Mouse (Mus musculus): ENCODE measurements around the gene Mrpl34. TPM values are rescaled to one million over a fixed set of nuclear protein-coding genes. Genes with fewer than 3 reads are reported as not detected.
"Not testable (repeated sequence)": the region's sequence is repeated elsewhere in the genome, so short reads cannot be mapped to it uniquely, and the experiment has no call there.

Gene Mrpl34
- total RNA-seq (2021), result 10 to 100 TPM; 66.7 to 67.1 TPM
- long read RNA-seq, experiment 1, transcript Mrpl34-201 (2 exons, 607 nt), result major isoform, 99 of 102 reads
- long read RNA-seq, experiment 1, partial matches to known transcripts, result 1 of 102 reads
- long read RNA-seq, experiment 1, other reads (novel, unspliced or antisense), result 2 of 102 reads
- long read RNA-seq, experiment 2, transcript Mrpl34-201 (2 exons, 607 nt), result major isoform, 149 of 156 reads
- long read RNA-seq, experiment 2, partial matches to known transcripts, result 7 of 156 reads
- long read RNA-seq, experiment 2, other reads (novel, unspliced or antisense), result 0 of 156 reads

DNA sequence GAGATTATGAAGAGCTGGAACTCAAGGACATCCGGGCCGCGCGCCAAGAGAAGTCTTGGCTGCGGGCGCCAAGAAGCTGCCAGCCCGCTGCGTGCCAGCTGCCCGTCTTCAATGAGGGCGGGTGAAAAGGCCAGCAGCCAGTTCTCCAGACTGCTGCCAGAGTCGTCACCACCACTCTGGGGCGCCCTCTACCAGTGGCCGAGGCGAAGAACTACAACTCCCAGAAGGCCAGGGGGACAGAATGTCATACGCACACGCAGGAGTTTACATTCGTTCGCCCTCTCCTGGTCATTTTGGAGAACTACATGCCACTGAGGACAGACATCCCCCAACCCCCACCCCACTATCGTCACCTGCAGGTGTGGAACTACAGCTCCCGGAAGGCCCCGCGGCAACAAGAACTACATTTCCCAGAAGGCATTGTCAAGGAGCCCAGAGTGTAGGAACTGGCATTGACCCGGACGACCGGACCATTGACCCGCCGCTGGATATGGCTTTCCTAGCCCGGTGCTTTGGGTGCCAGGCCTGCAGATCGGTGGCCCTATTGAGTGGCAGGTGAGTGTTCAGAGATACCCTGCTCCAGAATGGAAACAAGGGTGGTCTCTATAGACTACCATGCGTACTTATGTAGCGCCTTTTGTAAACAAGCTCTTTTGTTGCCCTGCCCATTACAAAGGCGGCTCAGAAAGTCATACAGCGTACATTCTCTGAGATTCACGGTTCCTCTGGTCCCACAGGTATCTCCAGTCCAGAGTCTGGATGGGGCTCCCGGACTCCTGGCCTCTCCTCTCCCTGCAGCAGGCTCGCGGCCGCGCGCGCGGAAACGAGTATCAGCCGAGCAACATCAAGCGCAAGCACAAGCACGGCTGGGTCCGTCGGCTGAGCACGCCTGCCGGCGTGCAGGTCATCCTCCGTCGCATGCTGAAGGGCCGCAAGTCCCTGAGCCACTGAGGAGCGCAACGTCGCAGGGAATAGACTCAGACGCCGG lies at the start of gene Mrpl34:
Gene Mrpl34 (plus strand): TSS at position 447 of the 988 bp plus-strand sequence.
- intact Hi-C loops (cut with DNase I), result no loop called here
- DNase-seq, result peak; percentile 95 to 97

DNA sequence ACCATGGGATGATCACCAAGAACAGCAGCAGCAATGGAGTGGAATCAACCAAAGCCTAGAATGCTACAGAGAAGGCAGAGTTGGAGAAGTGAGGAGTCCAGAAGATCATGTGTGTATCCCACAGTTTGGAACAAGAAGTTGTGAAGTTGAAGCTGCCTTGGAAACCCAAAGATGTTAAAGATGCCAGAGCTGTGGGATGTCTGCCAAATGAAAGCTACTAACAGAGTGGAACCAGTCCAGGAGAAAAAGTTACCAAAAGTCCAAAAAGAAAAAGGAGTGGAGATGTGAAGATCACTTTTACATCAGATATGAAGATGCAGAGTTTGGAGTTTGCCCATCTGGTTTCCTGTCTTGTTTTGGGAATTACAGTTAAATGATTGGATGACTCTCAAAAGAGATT lies 42.6 kb upstream of the Mrpl34 start:
- DNase-seq, result no peak
- intact Hi-C loops (cut with DNase I), result no loop called here

DNA sequence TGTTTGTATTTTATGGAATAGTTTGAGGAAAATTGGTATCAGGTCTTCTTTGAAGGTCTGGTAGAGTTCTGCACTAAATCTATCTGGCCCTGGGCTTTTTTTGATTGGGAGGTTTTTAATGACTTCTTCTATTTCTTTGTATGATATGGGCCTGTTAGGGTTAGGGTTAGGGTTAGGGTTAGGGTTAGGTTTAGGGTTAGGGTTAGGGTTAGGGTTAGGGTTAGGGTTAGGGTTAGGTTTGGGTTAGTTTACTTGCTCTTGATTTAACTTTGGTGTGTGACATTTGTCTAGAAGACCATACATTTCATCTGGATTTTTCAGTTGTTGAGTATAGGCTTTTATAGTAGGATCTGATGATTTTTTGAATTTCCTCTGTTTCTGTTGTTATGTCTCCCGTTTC lies 31.8 kb upstream of the Mrpl34 start:
- DNase-seq; intact Hi-C loops (cut with DNase I): not testable (repeated sequence)

DNA sequence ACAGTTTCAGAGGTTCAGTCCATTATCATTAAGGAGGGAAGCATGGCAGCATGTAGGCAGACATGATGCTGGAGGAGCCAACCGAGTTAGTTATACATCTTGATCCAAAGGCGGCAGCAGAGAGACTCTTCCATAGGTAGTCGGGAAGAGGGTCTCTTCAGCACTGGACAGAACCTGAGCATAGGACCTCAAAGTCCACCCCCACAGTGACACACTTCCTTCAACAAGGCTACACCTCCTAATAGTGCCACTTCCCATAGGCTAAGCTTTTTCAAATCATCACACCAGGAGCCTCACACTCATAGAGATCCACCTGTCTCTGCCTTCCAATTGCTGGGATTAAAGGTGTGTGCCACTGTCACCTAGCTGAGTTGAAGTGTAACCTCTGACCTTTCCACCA lies 27.7 kb upstream of the Mrpl34 start:
- DNase-seq, result no peak
- intact Hi-C loops (cut with DNase I), result no loop called here

DNA sequence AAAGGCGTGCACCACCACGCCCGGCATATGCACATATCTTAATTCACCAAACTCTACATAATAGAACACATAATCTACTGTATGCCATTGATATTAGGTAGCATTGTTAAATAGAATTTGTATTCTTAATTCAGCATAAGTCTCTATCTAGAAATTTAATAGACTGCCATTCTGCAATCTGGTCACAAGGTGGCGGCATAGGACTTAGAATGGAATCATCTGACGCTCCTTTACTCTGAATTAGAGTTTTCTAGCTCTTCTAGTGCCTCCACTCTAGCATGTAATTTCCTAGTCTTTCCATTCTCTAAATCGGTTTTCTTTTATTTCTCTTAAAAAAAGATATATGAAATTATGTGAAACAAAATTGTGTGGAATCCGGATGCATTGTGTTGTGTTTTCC lies 23.4 kb upstream of the Mrpl34 start:
- no peak for DNase-seq
- intact Hi-C loops (cut with DNase I), result loop anchor here (2.0 to 5.0 kb wide), 2 partner anchors 79 to 221 kb away; no protein-coding TSS in a partner anchor

DNA sequence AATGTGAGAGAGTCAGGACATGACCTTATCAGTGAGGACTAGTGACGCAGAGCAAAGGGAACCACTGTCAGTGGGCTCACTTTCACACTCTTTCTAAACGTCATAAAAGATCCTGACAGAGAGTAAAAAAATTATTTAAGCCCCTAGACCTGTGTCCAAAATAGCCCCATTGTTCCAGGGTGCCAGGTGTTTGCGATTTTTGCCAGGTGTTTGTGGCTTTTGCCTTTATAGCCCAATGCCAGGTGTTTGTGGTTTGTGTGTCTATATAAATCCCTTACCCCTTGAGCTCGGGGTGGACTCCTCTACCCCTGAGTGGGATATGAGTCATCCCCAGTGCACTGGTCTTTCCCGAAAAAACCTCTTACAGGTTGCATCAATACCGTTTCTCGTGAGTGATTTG lies 19.7 kb upstream of the Mrpl34 start:
- intact Hi-C loops (cut with DNase I), result no loop called here
- DNase-seq, result no peak

DNA sequence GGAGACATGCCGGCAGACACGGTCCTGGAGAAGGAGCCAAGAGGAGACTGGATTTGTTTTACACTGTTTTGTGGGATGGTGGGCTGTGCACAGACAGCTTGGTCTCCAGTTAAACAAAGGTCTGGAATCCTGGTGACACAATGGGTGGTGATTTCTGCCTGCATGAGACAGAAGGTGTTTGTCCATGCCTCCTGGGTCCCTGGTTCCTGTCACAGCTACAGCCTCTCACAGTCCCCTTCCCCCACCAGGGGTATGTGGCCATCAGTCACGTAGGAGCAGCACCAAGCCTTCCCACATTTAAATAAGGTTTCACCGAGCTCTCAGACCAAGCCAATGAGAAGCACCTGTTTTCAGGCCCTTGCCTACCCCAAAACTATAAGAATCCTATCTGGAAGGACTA lies 13.4 kb upstream of the Mrpl34 start:
- peak in 1 of 2 experiments; percentile 4 for DNase-seq
- intact Hi-C loops (cut with DNase I), result no loop called here

DNA sequence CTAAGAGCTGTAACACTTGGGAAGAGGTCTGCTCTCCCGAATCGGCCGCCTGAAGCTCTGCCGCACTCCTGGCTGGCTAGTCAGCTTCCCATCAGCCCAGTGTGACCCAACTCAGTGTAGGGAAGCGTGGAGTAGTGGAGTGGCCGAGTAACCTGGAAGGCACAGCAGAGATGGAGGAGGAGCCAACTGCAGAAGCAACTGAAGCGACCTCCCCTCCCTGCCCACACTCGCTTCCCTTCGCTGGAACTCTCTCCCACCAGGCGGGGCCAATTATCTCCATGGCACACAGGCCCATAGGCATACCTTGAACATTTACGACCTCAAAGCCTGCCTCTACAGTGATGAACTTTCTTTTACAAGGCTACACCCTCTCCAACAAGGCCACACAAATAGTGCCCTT lies 13.0 kb upstream of the Mrpl34 start:
- intact Hi-C loops (cut with DNase I), result no loop called here
- DNase-seq, result peak in 1 of 2 experiments; percentile 11

DNA sequence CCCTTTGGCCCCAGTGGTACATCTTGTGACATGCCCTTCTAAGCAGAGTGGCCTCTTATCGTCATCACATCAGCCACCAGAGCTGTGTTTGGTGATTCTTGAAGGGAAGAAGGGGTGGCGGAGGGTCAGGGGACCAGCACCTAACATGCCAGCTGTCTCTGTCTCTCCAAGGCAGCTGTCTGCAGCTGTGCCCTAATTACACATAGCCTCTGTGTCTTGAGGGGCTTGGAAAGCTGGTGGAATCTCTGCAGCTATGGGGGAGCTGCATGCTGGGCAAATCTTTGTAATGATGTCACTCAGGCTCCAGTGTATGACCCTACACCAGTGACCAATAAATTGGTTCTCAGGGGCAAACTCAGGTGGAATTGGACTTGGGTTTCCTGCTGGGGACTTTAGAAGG lies 12.1 kb upstream of the Mrpl34 start:
- DNase-seq, result peak in 1 of 2 experiments; percentile 7
- intact Hi-C loops (cut with DNase I), result no loop called here

DNA sequence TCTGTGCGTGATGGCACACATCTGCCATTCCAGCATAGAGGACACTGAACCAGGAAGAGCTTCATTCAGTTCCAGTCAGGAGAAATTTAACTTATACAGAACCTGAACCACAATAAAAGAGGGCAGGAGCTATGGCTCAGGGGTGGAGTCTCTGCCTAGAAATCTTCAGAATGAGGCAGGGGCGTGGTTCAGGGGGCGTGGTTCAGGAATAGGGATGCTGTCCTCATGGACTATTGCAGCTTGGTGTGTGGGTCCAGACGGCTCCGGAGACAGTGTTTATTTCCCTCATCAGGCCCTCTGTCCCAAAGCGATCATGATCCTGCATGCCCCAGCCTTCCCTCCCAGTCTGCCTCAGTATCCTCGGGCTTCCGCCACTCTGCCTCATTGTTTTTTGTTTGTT lies 10.1 kb upstream of the Mrpl34 start:
- no peak for DNase-seq
- intact Hi-C loops (cut with DNase I), result no loop called here

DNA sequence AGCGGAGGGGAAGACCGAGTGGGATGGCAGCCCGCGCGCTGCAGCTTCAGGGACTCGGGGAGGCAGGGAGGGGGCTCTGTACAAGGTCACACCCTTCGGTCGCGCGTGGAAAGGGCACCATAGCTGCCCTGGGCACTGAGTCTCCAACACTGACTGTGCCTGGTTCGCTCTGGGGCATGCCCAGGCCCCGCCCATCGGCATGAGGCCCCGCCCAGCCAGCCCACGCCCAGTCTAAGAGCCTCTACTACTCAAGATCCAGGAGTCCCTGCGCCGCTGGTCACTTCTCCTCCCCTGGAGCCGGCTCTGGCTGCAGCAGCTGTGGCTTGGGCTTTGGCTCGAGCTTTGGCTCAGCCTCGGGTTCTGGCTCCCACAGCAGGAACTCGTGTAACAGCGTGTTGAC lies 7.9 kb upstream of the Mrpl34 start:
- intact Hi-C loops (cut with DNase I), result no loop called here
- DNase-seq, result peak in 1 of 2 experiments; percentile 17

DNA sequence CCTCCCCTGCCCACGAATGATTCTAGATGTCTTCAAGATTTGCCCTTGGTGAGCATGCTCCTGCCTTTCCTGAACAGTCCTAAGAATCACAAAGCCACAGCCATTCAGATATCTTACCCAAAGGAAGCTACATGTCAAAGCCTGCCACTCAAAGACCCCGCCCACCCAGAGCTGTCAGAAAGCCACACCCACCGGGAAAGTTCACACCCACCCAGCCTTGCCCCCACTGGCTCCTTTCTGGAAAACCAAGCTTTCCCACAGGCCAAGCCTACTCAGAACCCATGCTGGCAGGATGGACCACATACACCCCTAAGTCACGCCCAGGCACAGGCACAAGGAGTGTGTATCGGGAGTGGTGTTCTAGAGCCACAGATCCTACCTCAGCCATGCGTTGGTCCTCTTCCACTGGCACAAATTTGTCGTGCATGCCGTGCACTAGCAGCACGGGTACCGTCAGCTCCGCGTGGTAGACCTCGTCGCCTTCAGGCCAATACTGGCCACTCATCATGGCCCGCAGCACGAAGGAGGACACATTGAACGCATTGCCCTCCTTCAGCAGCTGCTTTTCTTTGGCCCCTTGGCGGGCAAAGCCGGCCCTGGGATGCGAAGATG lies 7.0 kb upstream of the Mrpl34 start:
- DNase-seq, result peak in 1 of 2 experiments; percentile 10
- intact Hi-C loops (cut with DNase I), result no loop called here

DNA sequence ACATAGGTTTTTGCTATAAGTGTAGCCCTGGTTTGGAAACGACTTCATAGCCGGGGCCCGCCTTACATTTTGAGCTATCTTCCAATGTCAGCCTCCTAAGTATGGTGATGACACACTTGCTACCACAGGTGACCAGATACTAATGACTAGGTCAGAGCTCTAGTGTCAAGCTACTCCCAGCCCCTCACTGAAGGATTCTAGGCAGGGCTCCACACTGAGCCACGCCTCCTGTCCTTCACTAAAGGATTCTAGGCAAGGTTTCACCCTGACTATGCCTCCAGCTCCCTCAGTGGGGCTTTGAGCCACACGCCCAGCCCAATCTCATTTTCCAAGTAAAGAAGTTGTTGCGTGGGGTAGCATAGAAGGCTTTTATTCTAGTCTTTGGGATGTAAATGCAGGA lies 4.0 kb upstream of the Mrpl34 start:
- intact Hi-C loops (cut with DNase I), result no loop called here
- DNase-seq, result no peak

DNA sequence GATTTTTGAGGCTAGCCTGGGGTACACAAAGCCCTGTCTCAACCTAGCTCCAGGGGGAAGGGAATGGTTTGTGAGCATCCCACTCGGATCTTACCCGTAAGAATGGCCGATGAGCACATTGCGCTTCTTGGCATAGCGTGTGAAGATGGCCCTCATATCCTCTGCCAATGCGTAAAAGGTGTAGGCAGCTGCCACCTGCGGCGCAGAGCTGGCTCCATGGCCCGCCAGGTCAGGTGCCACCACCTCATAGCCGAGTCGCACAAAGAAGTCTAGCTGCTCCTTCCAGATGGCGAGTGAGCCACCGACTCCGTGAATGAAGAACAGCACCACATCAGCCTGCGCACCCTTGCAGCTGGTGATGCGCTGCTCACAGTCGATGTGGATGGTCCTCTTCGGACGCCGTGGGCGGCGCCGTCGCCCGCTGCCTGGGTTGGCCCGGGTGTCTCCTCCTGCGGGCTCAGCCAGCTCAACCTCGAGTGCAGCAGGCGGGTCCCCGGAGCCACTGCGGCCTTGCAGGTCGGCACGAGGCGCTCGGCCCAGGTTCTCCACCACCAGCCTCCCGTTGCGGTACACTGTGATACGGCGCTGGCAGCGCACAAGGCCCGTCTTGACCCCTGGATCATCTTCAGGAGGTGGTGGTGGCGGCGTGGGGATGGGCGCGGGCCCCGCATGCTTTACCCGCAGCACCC lies 3.5 kb upstream of the Mrpl34 start:
- DNase-seq, result no peak
- intact Hi-C loops (cut with DNase I), result no loop called here

DNA sequence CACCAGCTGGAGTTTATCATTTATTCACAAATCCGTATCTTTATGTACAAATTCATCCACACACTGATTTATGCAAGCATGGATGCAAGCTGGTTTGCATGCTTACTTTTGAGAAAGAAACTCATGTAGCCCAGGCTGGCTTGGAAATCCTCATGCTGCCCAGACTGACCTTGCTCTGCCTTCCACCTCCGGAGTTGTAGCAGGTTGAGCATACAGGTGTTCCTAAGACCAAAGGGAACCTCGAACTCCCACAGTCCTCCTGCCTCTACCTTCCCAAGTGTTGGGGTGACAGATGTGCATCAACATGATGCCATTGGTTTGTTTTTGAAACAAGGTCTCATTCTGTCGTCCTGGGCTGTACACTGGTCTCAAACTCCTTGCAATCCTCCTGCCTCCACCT lies 2.6 kb upstream of the Mrpl34 start:
- no peak for DNase-seq
- intact Hi-C loops (cut with DNase I), result no loop called here

DNA sequence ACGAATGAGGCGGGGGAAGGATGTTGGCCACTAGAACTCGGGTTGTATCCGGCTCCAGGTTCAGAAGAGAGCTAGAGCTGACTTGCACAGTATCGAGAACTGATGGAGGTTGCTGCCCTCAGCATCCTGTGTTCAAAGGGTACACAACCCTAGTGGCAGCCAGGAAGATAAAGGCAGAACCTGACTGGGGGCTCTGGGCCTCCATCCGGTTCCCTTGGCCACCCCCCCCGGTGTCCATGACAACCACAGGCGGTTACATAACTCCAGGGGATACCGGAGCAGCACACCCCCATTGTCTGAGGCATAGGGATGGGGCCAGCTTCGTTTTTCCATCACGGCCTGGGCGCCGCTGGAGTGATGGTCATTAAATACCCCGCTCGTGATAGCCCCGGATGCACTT lies 2.0 kb upstream of the Mrpl34 start:
- DNase-seq, result no peak
- intact Hi-C loops (cut with DNase I), result no loop called here

DNA sequence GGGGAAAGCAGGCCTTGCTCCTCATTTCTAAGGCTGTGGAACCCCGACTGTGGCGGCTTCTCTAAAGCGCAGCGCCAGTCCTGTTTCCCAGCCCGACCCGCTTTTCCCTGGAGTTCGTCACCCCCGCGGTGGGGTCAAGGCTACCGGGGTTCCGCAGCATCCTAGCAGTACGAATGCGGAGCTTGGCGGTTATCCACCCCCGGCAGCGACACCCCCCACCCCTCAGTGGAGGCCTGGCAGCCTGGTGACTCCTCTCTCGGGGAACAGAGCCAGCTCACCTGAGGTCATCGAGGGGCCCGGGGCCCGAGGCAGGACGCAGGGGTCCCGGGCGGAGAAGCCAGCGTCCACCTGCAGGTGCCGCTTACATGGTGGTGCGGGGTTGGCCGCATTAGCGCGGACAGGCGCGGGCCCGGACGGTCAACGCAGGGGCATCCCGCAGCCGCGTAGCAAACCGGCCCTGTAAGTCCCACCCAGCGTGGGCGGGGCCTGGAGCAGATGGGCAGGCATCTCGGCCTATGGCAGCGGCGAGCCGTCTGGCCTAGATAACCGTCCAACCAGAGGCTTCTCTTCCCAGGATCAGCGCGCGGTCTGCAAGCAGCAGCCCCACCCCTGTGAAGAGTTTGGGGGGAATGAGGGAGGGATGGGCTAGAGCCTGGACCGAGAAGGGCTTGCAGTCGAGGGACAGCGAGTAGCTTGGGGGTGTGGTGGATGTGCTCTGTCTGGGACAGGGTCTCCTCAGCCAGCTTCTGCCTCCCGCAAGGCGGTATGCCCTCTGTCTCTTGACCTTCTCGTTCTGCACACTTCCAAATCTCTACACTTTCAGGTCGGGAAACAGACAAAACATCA lies 1.3 kb upstream of the Mrpl34 start, which contains the start of gene Abhd8:
Gene Abhd8 (minus strand): TSS at position 468 of the 846 bp plus-strand sequence.
- intact Hi-C loops (cut with DNase I), result no loop called here
- DNase-seq, result peak; percentile 96 to 99

DNA sequence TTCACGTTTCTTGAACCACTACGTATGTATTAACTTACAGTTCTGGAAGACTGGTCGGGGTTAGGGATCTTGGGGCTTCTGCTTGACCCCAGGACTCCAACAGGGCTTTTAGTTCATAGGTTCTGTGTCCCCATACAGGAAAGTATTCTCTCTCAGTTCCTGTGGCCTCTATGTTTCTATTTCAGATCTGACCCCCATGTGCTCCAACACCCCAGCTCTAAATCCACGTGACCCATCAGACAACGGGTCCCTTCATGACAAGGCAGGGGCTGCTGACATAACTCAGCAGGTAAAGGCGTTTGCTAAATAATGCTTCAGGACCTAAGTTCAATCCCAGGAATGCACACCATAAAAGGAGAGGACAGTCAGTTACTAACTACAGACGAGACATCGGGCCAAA lies 974 bp downstream of the Mrpl34 start:
- DNase-seq, result no peak
- intact Hi-C loops (cut with DNase I), result no loop called here

DNA sequence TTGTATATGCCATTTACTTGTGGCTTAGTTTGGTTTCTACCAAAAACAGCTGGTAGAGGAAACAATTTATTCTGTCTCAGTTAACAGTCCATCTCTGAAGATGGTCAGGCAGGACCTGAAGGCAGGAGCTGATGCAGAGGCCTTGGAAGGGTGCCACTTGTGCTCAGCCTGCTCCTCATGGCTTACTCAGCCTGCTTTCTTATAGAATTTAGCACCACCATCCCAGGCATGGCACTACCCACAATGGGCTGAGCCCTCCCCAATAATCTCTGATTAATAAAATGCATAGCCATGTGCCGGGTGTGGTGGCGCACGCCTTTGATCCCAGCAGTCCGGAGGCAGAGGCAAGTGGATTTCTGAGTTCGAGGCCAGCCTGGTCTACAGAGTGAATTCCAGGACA lies 1.4 kb downstream of the Mrpl34 start:
- DNase-seq, result no peak
- intact Hi-C loops (cut with DNase I), result no loop called here

DNA sequence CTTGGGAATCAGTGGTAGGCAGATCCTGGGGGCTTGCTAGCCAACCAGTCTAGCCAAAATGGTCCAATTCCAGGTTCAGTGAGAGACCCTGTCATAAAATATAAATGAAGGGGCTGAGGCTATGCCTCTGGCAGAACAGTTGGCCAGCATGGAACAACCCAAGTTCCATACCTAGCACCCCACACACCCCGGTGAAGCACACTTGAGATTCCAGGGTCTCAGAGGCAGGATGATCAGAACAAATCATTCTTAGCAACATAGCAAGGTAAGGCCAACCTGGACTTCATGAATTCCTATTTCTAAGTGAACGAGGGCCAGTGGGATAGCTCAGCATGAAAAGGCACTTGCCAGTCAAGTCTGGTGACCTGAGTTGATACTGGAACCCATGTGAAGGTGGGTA lies 2.4 kb downstream of the Mrpl34 start:
- intact Hi-C loops (cut with DNase I), result no loop called here
- DNase-seq, result no peak

All from gastrocnemius, postnatal 36 days (tissue).